Mouse (Mus musculus) regulatory T cell (primary cell): Measurements from ENCODE around the gene Espl1.

Experiments used
- in situ Hi-C: fragments of 300-600 bp; cut with MboI, MseI; formaldehyde crosslinking; loops from one replicate; pipeline ENCODE4 v1.15.1; 2025; ENCODE audit warnings: high pct_unique_total_duplicates

The Espl1 gene

GRCm38 (mm10) chr15:102335254-102335653 lies 39.2 kb downstream of the Espl1 start:
- in situ Hi-C loops, result loop anchor here (5.0 kb wide), 1 partner anchor 92 kb away; no protein-coding TSS in a partner anchor

GRCm38 (mm10) chr15:102335925-102336324 lies 39.9 kb downstream of the Espl1 start:
- in situ Hi-C loops, result loop anchor here (5.0 kb wide), 1 partner anchor 91 kb away; no protein-coding TSS in a partner anchor

- in situ Hi-C loops, result loop anchor here (5.0 kb wide), 1 partner anchor 90 kb away; no protein-coding TSS in a partner anchor
Measured at GRCm38 (mm10) chr15:102336946-102337345, 40.9 kb downstream of the Espl1 start.

- in situ Hi-C loops, result loop anchor here (5.0 to 10.0 kb wide), 2 partner anchors 88 to 1115 kb away; partner anchors contain the start of gene Nckap1l
Measured at GRCm38 (mm10) chr15:102339612-102340011, 43.5 kb downstream of the Espl1 start.

GRCm38 (mm10) chr15:102341580-102341979 lies 45.5 kb downstream of the Espl1 start:
- in situ Hi-C loops, result loop anchor here (10.0 kb wide), 1 partner anchor 1113 kb away; the partner anchor contains the start of gene Nckap1l

GRCm38 (mm10) chr15:102344490-102344889 lies 48.4 kb downstream of the Espl1 start:
- in situ Hi-C loops, result loop anchor here (10.0 kb wide), 1 partner anchor 1110 kb away; the partner anchor contains the start of gene Nckap1l

GRCm38 (mm10) chr15:102346444-102346843 lies 50.4 kb downstream of the Espl1 start:
- in situ Hi-C loops, result loop anchor here (10.0 kb wide), 1 partner anchor 1108 kb away; the partner anchor contains the start of gene Nckap1l

GRCm38 (mm10) chr15:102350138-102350941 lies 54.3 kb downstream of the Espl1 start, which contains the start of gene Aaas:
Gene Aaas (minus strand): TSS chr15:102350771.
- in situ Hi-C loops, result no loop called here

GRCm38 (mm10) chr15:102350942-102351291 lies 54.9 kb downstream of the Espl1 start:
- in situ Hi-C loops, result no loop called here

- in situ Hi-C loops, result no loop called here
Measured at GRCm38 (mm10) chr15:102352177-102352576, 56.1 kb downstream of the Espl1 start.

- in situ Hi-C loops, result no loop called here
Measured at GRCm38 (mm10) chr15:102353986-102354385, 57.9 kb downstream of the Espl1 start.

- in situ Hi-C loops, result no loop called here
Measured at GRCm38 (mm10) chr15:102355134-102355870, 59.2 kb downstream of the Espl1 start.

- in situ Hi-C loops, result no loop called here
Measured at GRCm38 (mm10) chr15:102355871-102356441, 59.9 kb downstream of the Espl1 start.

- in situ Hi-C loops, result no loop called here
Measured at GRCm38 (mm10) chr15:102356501-102357325, 60.6 kb downstream of the Espl1 start.

- in situ Hi-C loops, result no loop called here
Measured at GRCm38 (mm10) chr15:102358126-102358525, 62.1 kb downstream of the Espl1 start.

- in situ Hi-C loops, result no loop called here
Measured at GRCm38 (mm10) chr15:102358834-102359233, 62.8 kb downstream of the Espl1 start.

- in situ Hi-C loops, result no loop called here
Measured at GRCm38 (mm10) chr15:102362648-102363047, 66.6 kb downstream of the Espl1 start.

- in situ Hi-C loops, result loop anchor here (5.0 kb wide), 1 partner anchor 78 kb away; no protein-coding TSS in a partner anchor
Measured at GRCm38 (mm10) chr15:102364678-102365077, 68.6 kb downstream of the Espl1 start.

GRCm38 (mm10) chr15:102366238-102366637 lies 70.2 kb downstream of the Espl1 start:
- in situ Hi-C loops, result loop anchor here (5.0 kb wide), 1 partner anchor 76 kb away; no protein-coding TSS in a partner anchor

- in situ Hi-C loops, result loop anchor here (5.0 kb wide), 1 partner anchor 75 kb away; no protein-coding TSS in a partner anchor
Measured at GRCm38 (mm10) chr15:102366733-102367344, 70.8 kb downstream of the Espl1 start, which contains the start of gene Sp7. Gene Sp7 (minus strand): TSS chr15:102367182.
